Mouse (Mus musculus) embryonic facial prominence, embryonic 15.5 days (tissue): ENCODE measurements around the gene Tiam1. TPM values are rescaled to one million over a fixed set of nuclear protein-coding genes. Genes with fewer than 3 reads are reported as not detected.

Source experiments
- ATAC-seq: fragments of 200-750 bp; cut with Nextera tagmentation; 2 replicates; pipeline ENCODE4 v1.8.0; 2017; ENCODE audit warnings: low read depth, moderate TSS enrichment; ENCODE audit not compliant: insufficient number of reproducible peaks, low FRiP score, low TSS enrichment
- H3K27ac ChIP-seq: fragments of 300-500 bp; sonication (generic); replicated peaks from 2 replicates; pipeline ENCODE4 v1.5.1; 2015; ENCODE audit warnings: mild to moderate bottlenecking, inconsistent platforms
- H3K27me3 ChIP-seq: fragments of 300-500 bp; sonication (generic); 2 replicates; pipeline ENCODE4 v1.6.1; 2015; ENCODE audit warnings: inconsistent platforms
- H3K36me3 ChIP-seq: fragments of 300-500 bp; sonication (generic); 2 replicates; pipeline ENCODE4 v1.6.1; 2015; ENCODE audit warnings: mild to moderate bottlenecking, inconsistent platforms
- H3K4me1 ChIP-seq: fragments of 300-500 bp; sonication (generic); 2 replicates; pipeline ENCODE4 v1.6.1; 2015; ENCODE audit warnings: inconsistent platforms
- H3K4me2 ChIP-seq: fragments of 300-500 bp; sonication (generic); replicated peaks from 2 replicates; pipeline ENCODE4 v1.6.1; 2015; ENCODE audit warnings: mild to moderate bottlenecking, inconsistent platforms
- H3K4me3 ChIP-seq: fragments of 300-500 bp; sonication (generic); replicated peaks from 2 replicates; pipeline ENCODE4 v1.5.1; 2015; ENCODE audit warnings: mild to moderate bottlenecking, inconsistent platforms
- H3K9ac ChIP-seq: fragments of 300-500 bp; sonication (generic); 2 replicates; pipeline ENCODE4 v1.6.1; 2015; ENCODE audit warnings: inconsistent platforms
- H3K9me3 ChIP-seq: fragments of 300-500 bp; sonication (generic); replicated peaks from 2 replicates; pipeline ENCODE4 v1.6.1; 2016; ENCODE audit warnings: inconsistent platforms
- WGBS: fragments of 180-500 bp; shearing (Covaris S2); methylation state at CpG from one replicate; pipeline ENCODE4 v1.1.7; 2015; 5-methylcytosine and 5-hydroxymethylcytosine counted together
- polyA plus RNA-seq: library from polyadenylated mRNA; unstranded; fragments of >200 nt; fragmentation: Nextera tagmentation; extraction: Ambion mirVana; gene quantifications from 2 replicates; pipeline ENCODE4 v1.2.1, GENCODE M21; 2015

Tiam1 gene
- polyA plus RNA-seq, 1 experiment from 2014 or later: 45.3 TPM

GRCm38 (mm10) chr16:89991701-89992152, 151.8 kb downstream of the Tiam1 start:
- H3K4me1 ChIP-seq: peaks cover 48% of the 10 kb centered on the region
- no peak overlapping the region for H3K4me3 ChIP-seq
- peak overlapping the region; percentile 24 for H3K27ac ChIP-seq
- no peak overlapping the region for H3K9ac ChIP-seq
- WGBS: 32% methylated on average over 12 of the region's 12 CpGs
- H3K9me3 ChIP-seq: no peaks in the 10 kb centered on the region
- H3K36me3 ChIP-seq: no peaks in the 10 kb centered on the region
- no peak overlapping the region for H3K4me2 ChIP-seq
- peak; percentile 86 for ATAC-seq
- no peaks in the 10 kb centered on the region for H3K27me3 ChIP-seq

GRCm38 (mm10) chr16:89990288-89990955, 153.1 kb downstream of the Tiam1 start:
- peaks cover 56% of the 10 kb centered on the region for H3K4me1 ChIP-seq
- H3K27ac ChIP-seq: no peak overlapping the region
- H3K4me3 ChIP-seq: no peak overlapping the region
- H3K9me3 ChIP-seq: no peaks in the 10 kb centered on the region
- WGBS: 85% methylated on average over 5 of the region's 5 CpGs
- no peaks in the 10 kb centered on the region for H3K36me3 ChIP-seq
- H3K9ac ChIP-seq: no peak overlapping the region
- H3K4me2 ChIP-seq: no peak overlapping the region
- ATAC-seq: no peak
- no peaks in the 10 kb centered on the region for H3K27me3 ChIP-seq

- Histone ChIP-seq H3K27ac (no peak overlapping the region), H3K4me2 (no peak overlapping the region), H3K36me3 (no peaks in the 10 kb centered on the region), H3K27me3 (no peaks in the 10 kb centered on the region), H3K9ac (no peak overlapping the region), H3K4me3 (no peak overlapping the region), H3K9me3 (no peaks in the 10 kb centered on the region), H3K4me1 (peaks cover 51% of the 10 kb centered on the region)
- ATAC-seq: no peak
- WGBS: 79% methylated on average over 10 of the region's 10 CpGs
Observed at GRCm38 (mm10) chr16:89989816-89990215, 153.8 kb downstream of the Tiam1 start.

GRCm38 (mm10) chr16:89986672-89987362, 156.8 kb downstream of the Tiam1 start:
- Histone ChIP-seq H3K9me3 (no peaks in the 10 kb centered on the region), H3K36me3 (no peaks in the 10 kb centered on the region), H3K9ac (no peak overlapping the region), H3K4me1 (peaks cover 26% of the 10 kb centered on the region), H3K4me3 (no peak overlapping the region), H3K4me2 (no peak overlapping the region), H3K27me3 (no peaks in the 10 kb centered on the region), H3K27ac (no peak overlapping the region)
- 0 out of 2 replicates have a peak, but pooled peaks have one; percentile 29 for ATAC-seq
- whole genome bisulfite sequencing: 83% methylated on average over 18 of the region's 18 CpGs

- no peaks in the 10 kb centered on the region for H3K36me3 ChIP-seq
- 60% methylated on average over 20 of the region's 20 CpGs for WGBS
- 0 out of 2 replicates have a peak overlapping the region, but pooled peaks have one; percentile 17 for H3K27ac ChIP-seq
Observed at GRCm38 (mm10) chr16:89985702-89986481, 157.7 kb downstream of the Tiam1 start.

GRCm38 (mm10) chr16:89980075-89980744, 163.4 kb downstream of the Tiam1 start:
- Histone ChIP-seq H3K4me2 (no peak overlapping the region), H3K27me3 (no peaks in the 10 kb centered on the region), H3K4me3 (no peak overlapping the region), H3K9me3 (no peaks in the 10 kb centered on the region), H3K9ac (no peak overlapping the region), H3K27ac (no peak overlapping the region), H3K36me3 (no peaks in the 10 kb centered on the region), H3K4me1 (no peaks in the 10 kb centered on the region)
- no peak for ATAC-seq
- WGBS: 79% methylated on average over 11 of the region's 11 CpGs

More at GRCm38 (mm10) chr16:89985702-89986481, 157.7 kb downstream of the Tiam1 start:
- no peak overlapping the region; the same call in 1 of the 2 replicates for H3K4me2 ChIP-seq
- ATAC-seq: peak; percentile 7; the same call in 1 of the 2 replicates
- no peaks in the 10 kb centered on the region for H3K27me3 ChIP-seq
- H3K4me3 ChIP-seq: no peak overlapping the region
- no peaks in the 10 kb centered on the region for H3K9me3 ChIP-seq
- H3K4me1 ChIP-seq: peaks cover 18% of the 10 kb centered on the region
- H3K9ac ChIP-seq: no peak overlapping the region

- no peak overlapping the region for H3K27ac ChIP-seq
- ATAC-seq: no peak
- H3K9me3 ChIP-seq: no peaks in the 10 kb centered on the region
- H3K27me3 ChIP-seq: no peaks in the 10 kb centered on the region
- H3K9ac ChIP-seq: no peak overlapping the region
- no peak overlapping the region for H3K4me2 ChIP-seq
- H3K36me3 ChIP-seq: no peaks in the 10 kb centered on the region
- 75% methylated on average over 9 of the region's 9 CpGs for WGBS
- no peak overlapping the region for H3K4me3 ChIP-seq
- peaks cover 13% of the 10 kb centered on the region; the same call in 1 of the 2 replicates for H3K4me1 ChIP-seq
Observed at GRCm38 (mm10) chr16:89975441-89975840, 168.1 kb downstream of the Tiam1 start.

GRCm38 (mm10) chr16:89973814-89974712, 169.5 kb downstream of the Tiam1 start:
- H3K27ac ChIP-seq: peak overlapping the region; percentile 51
- no peaks in the 10 kb centered on the region for H3K27me3 ChIP-seq
- no peak for ATAC-seq
- no peak overlapping the region for H3K4me3 ChIP-seq
- H3K4me1 ChIP-seq: peaks cover 13% of the 10 kb centered on the region; the same call in 1 of the 2 replicates
- H3K9me3 ChIP-seq: no peaks in the 10 kb centered on the region
- no peaks in the 10 kb centered on the region for H3K36me3 ChIP-seq
- no peak overlapping the region for H3K9ac ChIP-seq
- H3K4me2 ChIP-seq: no peak overlapping the region
- 62% methylated on average over 16 of the region's 16 CpGs for WGBS

- Histone ChIP-seq H3K27ac (no peak overlapping the region), H3K4me3 (no peak overlapping the region), H3K36me3 (no peaks in the 10 kb centered on the region), H3K4me1 (peaks cover 20% of the 10 kb centered on the region), H3K27me3 (no peaks in the 10 kb centered on the region), H3K9ac (no peak overlapping the region), H3K4me2 (no peak overlapping the region), H3K9me3 (no peaks in the 10 kb centered on the region)
- WGBS: 85% methylated on average over 15 of the region's 15 CpGs
- ATAC-seq: no peak
Observed at GRCm38 (mm10) chr16:89972854-89973487, 170.6 kb downstream of the Tiam1 start.

- H3K9ac ChIP-seq: no peak overlapping the region
- H3K4me1 ChIP-seq: peaks cover 20% of the 10 kb centered on the region
- H3K36me3 ChIP-seq: no peaks in the 10 kb centered on the region
- no peaks in the 10 kb centered on the region for H3K9me3 ChIP-seq
- no peak overlapping the region for H3K4me2 ChIP-seq
- no peaks in the 10 kb centered on the region for H3K27me3 ChIP-seq
- no peak overlapping the region for H3K4me3 ChIP-seq
- H3K27ac ChIP-seq: 0 out of 2 replicates have a peak overlapping the region, but pooled peaks have one; percentile 5
- 72% methylated on average over 6 of the region's 6 CpGs for WGBS
- ATAC-seq: no peak
Observed at GRCm38 (mm10) chr16:89972018-89972417, 171.6 kb downstream of the Tiam1 start.
